Mouse (Mus musculus) MEL (cell line): Measurements from ENCODE around the gene Syna. TPM values are rescaled to one million over a fixed set of nuclear protein-coding genes. Genes with fewer than 3 reads are reported as not detected.

Source experiments
- DNase-seq: peaks from one replicate; pipeline ENCODE4 v3.0.0; 2011; ENCODE audit warnings: low read depth, low spot score
- H3K27ac ChIP-seq: 2 replicates; pipeline ENCODE4 v1.5.1; 2012; ENCODE audit warnings: low read depth, mild to moderate bottlenecking, control low read depth, low read length, moderate library complexity; ENCODE audit not compliant: control insufficient read depth
- H3K27me3 ChIP-seq, 2 experiments: fragments of 150-350 bp in 1 of 2; sonication (generic) in 1 of 2; 2 replicates each; pipeline ENCODE4 v1.6.1; 2012; ENCODE audit warnings: low read length in 2 of 2, mild to moderate bottlenecking in 2 of 2, improper control_type of control experiment in 1 of 2, moderate library complexity in 1 of 2; ENCODE audit not compliant: insufficient read depth in 2 of 2, control insufficient read depth in 1 of 2
- H3K36me3 ChIP-seq, 2 experiments: 2 replicates each; pipeline ENCODE4 v1.6.1; 2012 to 2014; ENCODE audit warnings: low read length in 2 of 2, improper control_type of control experiment in 1 of 2, inconsistent platforms in 1 of 2, mild to moderate bottlenecking in 1 of 2; ENCODE audit not compliant: insufficient read depth in 2 of 2, control insufficient read depth in 1 of 2
- H3K4me1 ChIP-seq, 2 experiments: fragments of 150-350 bp in 1 of 2; sonication (generic) in 1 of 2; 2 replicates each; pipeline ENCODE4 v1.6.1; 2012; ENCODE audit warnings: low read length in 2 of 2, improper control_type of control experiment in 1 of 2, mild to moderate bottlenecking in 1 of 2; ENCODE audit not compliant: insufficient read depth in 2 of 2, control insufficient read depth in 1 of 2
- H3K4me3 ChIP-seq, 2 experiments: fragments of 150-350 bp in 1 of 2; sonication (generic) in 1 of 2; 2 replicates each; pipeline ENCODE4 v1.5.1; 2012; ENCODE audit warnings: low read depth in 2 of 2, low read length in 2 of 2, mild to moderate bottlenecking in 2 of 2, moderate library complexity in 2 of 2, control low read depth in 1 of 2, improper control_type of control experiment in 1 of 2; ENCODE audit not compliant: control insufficient read depth in 1 of 2, insufficient read depth in 1 of 2
- H3K79me2 ChIP-seq: 2 replicates; pipeline ENCODE4 v1.6.1; 2012; ENCODE audit warnings: mild to moderate bottlenecking, low read length, moderate library complexity; ENCODE audit not compliant: control insufficient read depth, poor library complexity, insufficient read depth
- H3K9ac ChIP-seq: 2 replicates; pipeline ENCODE4 v1.6.1; 2012; ENCODE audit warnings: low read depth, mild to moderate bottlenecking, control low read depth, low read length, moderate library complexity; ENCODE audit not compliant: control insufficient read depth, poor library complexity, severe bottlenecking
- H3K9me3 ChIP-seq: fragments of 150-350 bp; sonication (generic); replicated peaks from 2 replicates; pipeline ENCODE4 v1.6.1; 2012; ENCODE audit warnings: mild to moderate bottlenecking, low read length, improper control_type of control experiment, moderate library complexity; ENCODE audit not compliant: insufficient read depth
- CHD1 ChIP-seq: IDR thresholded peaks from 2 replicates; pipeline ENCODE4 v1.6.1; 2012; ENCODE audit warnings: low read depth, mild to moderate bottlenecking, inconsistent platforms, low read length, improper control_type of control experiment
- CHD2 ChIP-seq: IDR thresholded peaks from 2 replicates; pipeline ENCODE4 v1.6.1; 2011; ENCODE audit warnings: low read length, improper control_type of control experiment
- CTCF ChIP-seq, 3 experiments: IDR thresholded peaks in 2 of 3; conservative IDR thresholded peaks in 1 of 3; 2 replicates each; pipeline ENCODE4 v1.5.1; 2011 to 2012; ENCODE audit warnings: low read length in 3 of 3, low read depth in 2 of 3, mild to moderate bottlenecking in 2 of 3, improper control_type of control experiment in 1 of 3, inconsistent platforms in 1 of 3, mixed read lengths in 1 of 3, moderate library complexity in 1 of 3; ENCODE audit not compliant: control insufficient read depth in 1 of 3, insufficient read depth in 1 of 3, poor library complexity in 1 of 3, severe bottlenecking in 1 of 3
- E2F4 ChIP-seq: IDR thresholded peaks from 2 replicates; pipeline ENCODE4 v1.6.1; 2011; ENCODE audit warnings: low read depth, low read length, improper control_type of control experiment, borderline replicate concordance
- ELF1 ChIP-seq: IDR thresholded peaks from 2 replicates; pipeline ENCODE4 v1.6.1; 2014; ENCODE audit warnings: low read depth, mild to moderate bottlenecking, inconsistent platforms, low read length, improper control_type of control experiment, moderate library complexity
- ETS1 ChIP-seq: IDR thresholded peaks from 2 replicates; pipeline ENCODE4 v1.6.1; 2012; ENCODE audit warnings: low read depth, mild to moderate bottlenecking, inconsistent platforms, low read length, improper control_type of control experiment, moderate library complexity
- GABPA ChIP-seq: IDR thresholded peaks from 2 replicates; pipeline ENCODE4 v1.6.1; 2012; ENCODE audit warnings: low read depth, mild to moderate bottlenecking, inconsistent platforms, low read length, improper control_type of control experiment, moderate library complexity
- HCFC1 ChIP-seq: IDR thresholded peaks from 2 replicates; pipeline ENCODE4 v1.6.1; 2012; ENCODE audit warnings: low read depth, mild to moderate bottlenecking, inconsistent platforms, low read length, improper control_type of control experiment, moderate library complexity
- JUND ChIP-seq: IDR thresholded peaks from 2 replicates; pipeline ENCODE4 v1.6.1; 2011; ENCODE audit warnings: low read depth, mild to moderate bottlenecking, improper control_type of control experiment, low read length
- MAFK ChIP-seq: IDR thresholded peaks from 2 replicates; pipeline ENCODE4 v1.6.1; 2011; ENCODE audit warnings: low read depth, mild to moderate bottlenecking, low read length, improper control_type of control experiment, borderline replicate concordance
- MAZ ChIP-seq: IDR thresholded peaks from 2 replicates; pipeline ENCODE4 v1.6.1; 2012; ENCODE audit warnings: low read depth, mild to moderate bottlenecking, inconsistent platforms, low read length, improper control_type of control experiment
- MEF2A ChIP-seq: IDR thresholded peaks from 2 replicates; pipeline ENCODE4 v1.6.1; 2014; ENCODE audit warnings: low read depth, mild to moderate bottlenecking, inconsistent platforms, low read length, improper control_type of control experiment; ENCODE audit not compliant: poor library complexity, insufficient replicate concordance, severe bottlenecking; ENCODE audit errors: extremely low read depth
- MYC ChIP-seq: IDR thresholded peaks from 2 replicates; pipeline ENCODE4 v1.6.1; 2011; ENCODE audit warnings: low read depth, mild to moderate bottlenecking, low read length, improper control_type of control experiment, moderate library complexity
- NRF1 ChIP-seq: IDR thresholded peaks from 2 replicates; pipeline ENCODE4 v1.6.1; 2014; ENCODE audit warnings: low read depth, mild to moderate bottlenecking, inconsistent platforms, low read length, improper control_type of control experiment, moderate library complexity; ENCODE audit not compliant: poor library complexity, insufficient read depth, severe bottlenecking
- POLR2A ChIP-seq, 2 experiments: IDR thresholded peaks; 2 replicates each; pipeline ENCODE4 v1.6.1; 2011 to 2012; ENCODE audit warnings: low read length in 2 of 2, mild to moderate bottlenecking in 2 of 2, control low read depth in 1 of 2, improper control_type of control experiment in 1 of 2, low read depth in 1 of 2, moderate library complexity in 1 of 2; ENCODE audit not compliant: control insufficient read depth in 1 of 2, insufficient read depth in 1 of 2, poor library complexity in 1 of 2
- POLR2AphosphoS2 ChIP-seq: IDR thresholded peaks from 2 replicates; pipeline ENCODE4 v1.6.1; 2011; ENCODE audit warnings: low read length, improper control_type of control experiment
- POLR2AphosphoS5 ChIP-seq: IDR thresholded peaks from 2 replicates; pipeline ENCODE4 v1.6.1; 2012; ENCODE audit warnings: low read depth, borderline replicate concordance, mild to moderate bottlenecking, inconsistent platforms, low read length, moderate library complexity, mixed read lengths
- RAD21 ChIP-seq: IDR thresholded peaks from 2 replicates; pipeline ENCODE4 v1.6.1; 2011; ENCODE audit warnings: mild to moderate bottlenecking, low read depth, low read length, improper control_type of control experiment
- RCOR1 ChIP-seq: IDR thresholded peaks from 2 replicates; pipeline ENCODE4 v1.6.1; 2012; ENCODE audit warnings: low read depth, mild to moderate bottlenecking, inconsistent platforms, low read length, improper control_type of control experiment
- SIN3A ChIP-seq: IDR thresholded peaks from 2 replicates; pipeline ENCODE4 v1.6.1; 2012; ENCODE audit warnings: low read length, improper control_type of control experiment, inconsistent platforms
- SMC3 ChIP-seq: IDR thresholded peaks from 2 replicates; pipeline ENCODE4 v1.6.1; 2011; ENCODE audit warnings: low read depth, low read length, improper control_type of control experiment
- TAL1 ChIP-seq: IDR thresholded peaks from 2 replicates; pipeline ENCODE4 v1.6.1; 2012; ENCODE audit warnings: mild to moderate bottlenecking, inconsistent platforms, low read length, moderate library complexity, mixed read lengths
- TBP ChIP-seq: IDR thresholded peaks from 2 replicates; pipeline ENCODE4 v1.8.0; 2011; ENCODE audit warnings: low read depth, low read length, improper control_type of control experiment
- TCF12 ChIP-seq: IDR thresholded peaks from 2 replicates; pipeline ENCODE4 v1.6.1; 2014; ENCODE audit warnings: low read depth, mild to moderate bottlenecking, inconsistent platforms, low read length, improper control_type of control experiment, moderate library complexity
- UBTF ChIP-seq: IDR thresholded peaks from 2 replicates; pipeline ENCODE4 v1.6.1; 2012; ENCODE audit warnings: low read depth, mild to moderate bottlenecking, inconsistent platforms, low read length, improper control_type of control experiment, moderate library complexity, borderline replicate concordance; ENCODE audit not compliant: insufficient read depth
- USF1 ChIP-seq: IDR thresholded peaks from 2 replicates; pipeline ENCODE4 v1.6.1; 2014; ENCODE audit warnings: low read depth, mild to moderate bottlenecking, inconsistent platforms, low read length, improper control_type of control experiment, moderate library complexity
- ZC3H11A ChIP-seq: IDR thresholded peaks from 2 replicates; pipeline ENCODE4 v1.6.1; 2012; ENCODE audit warnings: low read depth, mild to moderate bottlenecking, inconsistent platforms, low read length, improper control_type of control experiment
- ZKSCAN1 ChIP-seq: IDR thresholded peaks from 2 replicates; pipeline ENCODE4 v1.6.1; 2012; ENCODE audit warnings: low read depth, mild to moderate bottlenecking, inconsistent platforms, low read length, improper control_type of control experiment, moderate library complexity
- ZMIZ1 ChIP-seq: IDR thresholded peaks from 2 replicates; pipeline ENCODE4 v1.6.1; 2012; ENCODE audit warnings: low read depth, mild to moderate bottlenecking, inconsistent platforms, low read length, improper control_type of control experiment, moderate library complexity
- ZNF384 ChIP-seq: IDR thresholded peaks from 2 replicates; pipeline ENCODE4 v1.6.1; 2012; ENCODE audit warnings: low read depth, mild to moderate bottlenecking, inconsistent platforms, low read length, improper control_type of control experiment
- polyA plus RNA-seq, 2 experiments: library from polyadenylated mRNA; stranded (reverse) in 1 of 2; unstranded in 1 of 2; fragments of >175 nt in 1 of 2; fragments of >200 nt in 1 of 2; gene quantifications; 2 replicates each; pipeline versions ENCODE4 v1.2.1 to v1.2.4; 2012; ENCODE audit warnings: low replicate concordance in 2 of 2, low read depth in 1 of 2; ENCODE audit not compliant: insufficient read length in 2 of 2, insufficient read depth in 1 of 2, missing spikeins in 1 of 2
- total RNA-seq: library from RNA; depleted of rRNA; stranded (reverse); fragments of 300-350 nt; gene quantifications from 2 replicates; pipeline ENCODE4 v1.2.3, GENCODE M21; 2012

Syna gene
- total and polyA plus RNA-seq, 3 experiments = 0.21 TPM; not detected in 2

GRCm38 (mm10) chr5:134577534-134577933, 17.6 kb upstream of the Syna start:
- DNase-seq = no peak
- Histone ChIP-seq H3K27me3 (no peaks in the 10 kb centered on the region), H3K4me3 (no peak overlapping the region), H3K9me3 (no peaks in the 10 kb centered on the region), H3K4me1 (peaks cover 4 to 17% of the 10 kb centered on the region in 2 experiments), H3K9ac (no peak overlapping the region)
- no peak for TF ChIP-seq ETS1
- no peak for TF ChIP-seq MEF2A
- no peak for TF ChIP-seq SMC3
- TF ChIP-seq E2F4 = no peak
- TF ChIP-seq JUND = no peak
- no peak for TF ChIP-seq ZNF384
- TF ChIP-seq, all 39 proteins: peak for 0
- H3K36me3 ChIP-seq = peaks cover 0 to 6% of the 10 kb centered on the region in 2 experiments; a peak in 2 of 4 replicates
- H3K79me2 ChIP-seq = no peaks in the 10 kb centered on the region
- H3K27ac ChIP-seq = no peak overlapping the region

- Histone ChIP-seq H3K27ac (no peak overlapping the region), H3K79me2 (no peaks in the 10 kb centered on the region), H3K9me3 (no peaks in the 10 kb centered on the region), H3K4me1 (peaks cover 4 to 17% of the 10 kb centered on the region in 2 experiments), H3K4me3 (no peak overlapping the region), H3K36me3 (peaks cover 0 to 6% of the 10 kb centered on the region in 2 experiments; a peak in 2 of 4 replicates), H3K27me3 (no peaks in the 10 kb centered on the region), H3K9ac (no peak overlapping the region)
- peak; percentile 62 for DNase-seq
- TF ChIP-seq CTCF (IDR thresholded peaks at IDR 0.05 in 2 of 3, conservative IDR thresholded peaks at IDR 0.05 in 1 of 3; ENCODE audit: control insufficient read depth in 1 of 3, insufficient read depth in 1 of 3, low read depth in 2 of 3, low read length in 3 of 3, poor library complexity in 1 of 3, severe bottlenecking in 1 of 3) = peak; percentile 32 to 63 (median 45)
- TF ChIP-seq RCOR1 = no peak
- TF ChIP-seq UBTF = no peak
- TF ChIP-seq TAL1 = no peak
- no peak for TF ChIP-seq NRF1
- no peak for TF ChIP-seq MAFK
- TF ChIP-seq GABPA = no peak
- no peak for TF ChIP-seq USF1
- TF ChIP-seq ZC3H11A = peak; percentile 33; the same call in 1 of the 2 replicates
- 0 out of 2 replicates have a peak, but pooled peaks have one; percentile 12 for TF ChIP-seq ZNF384
- TF ChIP-seq HCFC1 = no peak
- no peak for TF ChIP-seq MYC
- TF ChIP-seq SIN3A = no peak
- TF ChIP-seq ELF1 = no peak
- TF ChIP-seq MEF2A = no peak
- no peak for TF ChIP-seq ZMIZ1
- no peak for TF ChIP-seq E2F4
- no peak for TF ChIP-seq ZKSCAN1
- no peak for TF ChIP-seq POLR2A (IDR thresholded peaks at IDR 0.05; ENCODE audit: control insufficient read depth in 1 of 2, insufficient read depth in 1 of 2, low read depth in 1 of 2, low read length in 2 of 2, poor library complexity in 1 of 2)
- no peak for TF ChIP-seq MAZ
- TF ChIP-seq RAD21 = peak; percentile 59
- TF ChIP-seq TBP = no peak
- no peak for TF ChIP-seq ETS1
- TF ChIP-seq POLR2AphosphoS2 = no peak
- TF ChIP-seq CHD1 = no peak
- TF ChIP-seq JUND = no peak
- TF ChIP-seq POLR2AphosphoS5 = no peak
- no peak for TF ChIP-seq TCF12
- no peak for TF ChIP-seq CHD2
Measured at GRCm38 (mm10) chr5:134576517-134577220, 16.7 kb upstream of the Syna start.
